Comparison of ENCODE assay signal across 9 mouse cellular contexts in the genomic region with DNA sequence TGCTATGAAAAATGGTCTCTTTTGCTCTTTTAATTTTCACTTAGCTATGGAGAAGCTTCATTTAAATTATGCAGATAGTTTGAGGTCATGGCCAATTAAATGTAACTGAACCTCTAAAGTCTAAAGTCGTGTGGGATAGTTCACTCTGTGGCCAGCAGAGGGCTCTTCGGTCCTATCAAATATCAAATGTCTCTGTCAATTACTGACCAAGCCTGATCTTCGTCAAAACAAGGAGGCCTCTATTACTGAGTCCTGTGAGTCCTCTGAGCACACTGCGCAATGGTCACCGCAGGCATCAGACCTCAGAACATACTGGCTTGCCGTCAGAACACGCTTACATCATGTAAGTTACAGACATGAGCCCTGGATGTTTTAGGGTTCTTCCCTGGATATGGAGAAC. TPM values are rescaled to one million over a fixed set of nuclear protein-coding genes. Genes with fewer than 3 reads are reported as not detected.
A peak's percentile ranks its signal among the peaks of the same experiment; 100 is the strongest.
DNase-seq lines count a peak whose midpoint lies in the region; ATAC-seq and TF ChIP-seq lines count a peak whose summit lies in the region.
"Had no signal": no experiment of that assay in that cellular context is flagged by ENCODE, and none has a peak within 500 bp of the region (broad histone marks: within the 10 kb centered on the region; RNA-seq: fewer than 3 reads in every experiment).

No protein-coding gene starts in this region.

- no peaks in the 10 kb centered on the region for H3K36me3 ChIP-seq in heart, postnatal 0 days (replicated peaks; ENCODE audit: control insufficient read depth, insufficient read depth, low read length)
- H3K36me3 ChIP-seq in heart, embryonic 10.5 days = no peaks in the 10 kb centered on the region
- H3K36me3 ChIP-seq in forebrain, embryonic 10.5 days (replicated peaks) = no peaks in the 10 kb centered on the region
- H3K36me3 ChIP-seq in hindbrain, embryonic 14.5 days (replicated peaks; ENCODE audit: control insufficient read depth, insufficient read depth) = no peaks in the 10 kb centered on the region
- H3K36me3 ChIP-seq: liver, embryonic 15.5 days had no signal

- TF ChIP-seq CTCF in heart, postnatal 0 days (IDR thresholded peaks at IDR 0.05; ENCODE audit: low read depth) = peak; percentile 72

- H3K4me1 ChIP-seq in heart, postnatal 0 days (ENCODE audit: control insufficient read depth, insufficient read depth) = no peaks in the 10 kb centered on the region
- H3K4me1 ChIP-seq in heart, embryonic 10.5 days = peaks cover 6% of the 10 kb centered on the region; the same call in 1 of the 2 replicates
- H3K4me1 ChIP-seq in forebrain, embryonic 10.5 days = peaks cover 9% of the 10 kb centered on the region
- no peaks in the 10 kb centered on the region for H3K4me1 ChIP-seq in hindbrain, embryonic 14.5 days (replicated peaks; ENCODE audit: control insufficient read depth, insufficient read depth, low read length)
- H3K4me1 ChIP-seq: liver, embryonic 15.5 days had no signal

- no peak overlapping the region for H3K27ac ChIP-seq in heart, postnatal 0 days (ENCODE audit: low read depth)
- H3K27ac ChIP-seq in heart, embryonic 10.5 days = no peak overlapping the region
- no peak overlapping the region for H3K27ac ChIP-seq in forebrain, embryonic 10.5 days
- H3K27ac ChIP-seq in hindbrain, embryonic 14.5 days = no peak overlapping the region
- H3K27ac ChIP-seq: liver, embryonic 15.5 days had no signal

- H3K9me3 ChIP-seq in heart, postnatal 0 days (replicated peaks; ENCODE audit: control insufficient read depth, low read length) = no peaks in the 10 kb centered on the region
- H3K9me3 ChIP-seq in heart, embryonic 10.5 days = no peaks in the 10 kb centered on the region
- no peaks in the 10 kb centered on the region for H3K9me3 ChIP-seq in forebrain, embryonic 10.5 days
- no peaks in the 10 kb centered on the region for H3K9me3 ChIP-seq in hindbrain, embryonic 14.5 days (ENCODE audit: control insufficient read depth, low read length)
- H3K9me3 ChIP-seq: liver, embryonic 15.5 days had no signal

- no peak overlapping the region for H3K9ac ChIP-seq in heart, postnatal 0 days (replicated peaks; ENCODE audit: low read depth, low read length)
- H3K9ac ChIP-seq in hindbrain, embryonic 14.5 days = no peak overlapping the region
- H3K9ac ChIP-seq: liver, embryonic 15.5 days had no signal

- 17% methylated on average over 7 of the region's 7 CpGs for WGBS in heart, postnatal 0 days
- WGBS in heart, embryonic 10.5 days = 20% methylated on average over 7 of the region's 7 CpGs
- 24% methylated on average over 7 of the region's 7 CpGs for WGBS in forebrain, embryonic 10.5 days
- 24% methylated on average over 7 of the region's 7 CpGs for WGBS in hindbrain, embryonic 14.5 days

- no peak for TF ChIP-seq EP300 in heart, postnatal 0 days (IDR thresholded peaks at IDR 0.05; ENCODE audit: low read depth)

- H3K4me3 ChIP-seq in heart, postnatal 0 days (ENCODE audit: low read depth, low read length) = no peak overlapping the region
- no peak overlapping the region for H3K4me3 ChIP-seq in heart, embryonic 10.5 days
- no peak overlapping the region for H3K4me3 ChIP-seq in forebrain, embryonic 10.5 days
- H3K4me3 ChIP-seq in hindbrain, embryonic 14.5 days (replicated peaks; ENCODE audit: low read length) = no peak overlapping the region
- H3K4me3 ChIP-seq: liver, embryonic 15.5 days had no signal

- ATAC-seq in heart, postnatal 0 days (ENCODE audit: insufficient read depth, low read depth) = peak; percentile 62; the same call in 1 of the 2 replicates
- ATAC-seq in hindbrain, embryonic 14.5 days (ENCODE audit: low FRiP score) = no peak
- peak; percentile 52; the same call in 1 of the 2 replicates for ATAC-seq in megakaryocyte-erythroid progenitor cell, adult 5-6 weeks (replicated peaks; ENCODE audit: low FRiP score, low TSS enrichment, poor library complexity, severe bottlenecking)

- H3K4me2 ChIP-seq in heart, postnatal 0 days (ENCODE audit: low read depth, low read length) = no peak overlapping the region
- no peak overlapping the region for H3K4me2 ChIP-seq in hindbrain, embryonic 14.5 days (replicated peaks)
- H3K4me2 ChIP-seq: liver, embryonic 15.5 days had no signal

- peak; percentile 68 for DNase-seq in heart, postnatal 0 days (ENCODE audit: low spot score)
- no peak for DNase-seq in heart, embryonic 10.5 days (ENCODE audit: low spot score)
- peak; percentile 40 for DNase-seq in brain, embryonic 18.5 days (ENCODE audit: low read depth, low spot score)
- peak; percentile 53 for DNase-seq in forebrain, embryonic 10.5 days (ENCODE audit: extremely low spot score, low spot score)
- peak; percentile 87 for DNase-seq in hindbrain, embryonic 14.5 days (ENCODE audit: low spot score)
- DNase-seq in layer of hippocampus, postnatal 36 days = peak; percentile 45 to 50
- peak; percentile 51 for DNase-seq in skeletal muscle tissue, adult 2 months (ENCODE audit: low read depth, low spot score)

- peaks cover 4% of the 10 kb centered on the region; the same call in 1 of the 2 replicates for H3K27me3 ChIP-seq in heart, postnatal 0 days (ENCODE audit: control insufficient read depth, insufficient read depth, low read length)
- H3K27me3 ChIP-seq in heart, embryonic 10.5 days (ENCODE audit: insufficient read depth, poor library complexity, severe bottlenecking) = peaks cover 26% of the 10 kb centered on the region
- peaks cover 10% of the 10 kb centered on the region; the same call in 1 of the 2 replicates for H3K27me3 ChIP-seq in forebrain, embryonic 10.5 days (ENCODE audit: poor library complexity, severe bottlenecking)
- H3K27me3 ChIP-seq in hindbrain, embryonic 14.5 days (ENCODE audit: control insufficient read depth, insufficient read depth, low read length) = no peaks in the 10 kb centered on the region
- H3K27me3 ChIP-seq: liver, embryonic 15.5 days had no signal

RNA-seq across cellular contexts. Expression of gene Asb18, which starts 46.1 kb away (rescaled TPM):
- 5.9 and 17.3 TPM in 2 replicates for total RNA-seq in heart, postnatal 0 days (2014; rRNA removed; ENCODE audit: low replicate concordance)
- polyA plus RNA-seq in heart, postnatal 0 days (2015; fragmentation: Nextera tagmentation; extraction: Ambion mirVana) = 1.6 and 2.0 TPM in 2 replicates
- polyA plus RNA-seq in heart, embryonic 10.5 days (2016; fragmentation: Nextera tagmentation; extraction: Ambion mirVana) = 0.63 and 0.93 TPM in 2 replicates
- polyA plus RNA-seq in forebrain, embryonic 10.5 days (2016; fragmentation: Nextera tagmentation; extraction: Ambion mirVana) = not detected in 2 replicates
- polyA plus RNA-seq in hindbrain, embryonic 14.5 days (2014; fragmentation: Nextera tagmentation; extraction: Ambion mirVana) = 0.30 and 0.66 TPM in 2 replicates
- total RNA-seq in layer of hippocampus, postnatal 36 days (2021) = 1 to 10 TPM; 2.0 to 2.1 TPM
- total RNA-seq in megakaryocyte-erythroid progenitor cell, adult 5-6 weeks (2014; fragmentation: Nextera tagmentation) = not detected in 2 replicates
- total RNA-seq in megakaryocyte-erythroid progenitor cell, adult 5-6 weeks (2017) = not detected in 2 replicates
- polyA plus RNA-seq: liver, embryonic 15.5 days had no signal
